Mouse (Mus musculus) midbrain, embryonic 11.5 days (tissue): ENCODE measurements around the gene Gabpb1. TPM values are rescaled to one million over a fixed set of nuclear protein-coding genes. Genes with fewer than 3 reads are reported as not detected.
A peak's percentile ranks its signal among the peaks of the same experiment; 100 is the strongest.

ENCODE experiments used
- ATAC-seq: fragments of 200-750 bp; cut with Nextera tagmentation; 2 replicates; pipeline ENCODE4 v1.8.0; 2017; ENCODE audit warnings: moderate TSS enrichment, moderate library complexity; ENCODE audit not compliant: low FRiP score
- DNase-seq: peaks from one replicate; pipeline ENCODE4 v3.0.0; 2015; ENCODE audit warnings: low spot score; ENCODE audit errors: missing footprints
- H3K27ac ChIP-seq: fragments of 300-500 bp; sonication (generic); 2 replicates; pipeline ENCODE4 v1.5.1; 2014; ENCODE audit warnings: low read depth, low read length
- H3K27me3 ChIP-seq: fragments of 300-500 bp; sonication (generic); 2 replicates; pipeline ENCODE4 v1.6.1; 2014; ENCODE audit warnings: mild to moderate bottlenecking, low read length, moderate library complexity, mixed read lengths; ENCODE audit not compliant: control insufficient read depth, insufficient read depth
- H3K36me3 ChIP-seq: fragments of 300-500 bp; sonication (generic); 2 replicates; pipeline ENCODE4 v1.6.1; 2014; ENCODE audit warnings: mild to moderate bottlenecking, low read length, moderate library complexity, mixed read lengths; ENCODE audit not compliant: control insufficient read depth, insufficient read depth
- H3K4me1 ChIP-seq: fragments of 300-500 bp; sonication (generic); 2 replicates; pipeline ENCODE4 v1.6.1; 2014; ENCODE audit warnings: low read length; ENCODE audit not compliant: control insufficient read depth, insufficient read depth
- H3K4me2 ChIP-seq: fragments of 300-500 bp; sonication (generic); 2 replicates; pipeline ENCODE4 v1.6.1; 2014; ENCODE audit warnings: mild to moderate bottlenecking, moderate library complexity
- H3K4me3 ChIP-seq: fragments of 300-500 bp; sonication (generic); 2 replicates; pipeline ENCODE4 v1.5.1; 2014; ENCODE audit warnings: low read depth, low read length
- H3K9ac ChIP-seq: fragments of 300-500 bp; sonication (generic); 2 replicates; pipeline ENCODE4 v1.6.1; 2014; ENCODE audit warnings: low read length
- H3K9me3 ChIP-seq: fragments of 300-500 bp; sonication (generic); 2 replicates; pipeline ENCODE4 v1.6.1; 2016; ENCODE audit warnings: low read length; ENCODE audit not compliant: control insufficient read depth
- WGBS: fragments of 180-500 bp; shearing (Covaris S2); extraction: QIAGEN DNeasy Blood & Tissue Kit; methylation state at CpG from one replicate; pipeline ENCODE4 v1.1.7; 2014; 5-methylcytosine and 5-hydroxymethylcytosine counted together
- polyA plus RNA-seq: library from polyadenylated mRNA; unstranded; fragments of >200 nt; fragmentation: Nextera tagmentation; extraction: Ambion mirVana; gene quantifications from 2 replicates; pipeline ENCODE4 v1.2.1, GENCODE M21; 2014

The Gabpb1 gene
- polyA plus RNA-seq, 1 experiment from 2014 or later = 88.4 TPM

GRCm38 (mm10) chr2:126600533-126600932, 75.6 kb downstream of the Gabpb1 start:
- no peaks in the 10 kb centered on the region for H3K36me3 ChIP-seq
- H3K4me3 ChIP-seq = no peak overlapping the region
- ATAC-seq (no peak), DNase-seq (no peak)
- H3K4me2 ChIP-seq = no peak overlapping the region
- H3K27ac ChIP-seq = no peak overlapping the region
- H3K9me3 ChIP-seq = no peaks in the 10 kb centered on the region
- no peaks in the 10 kb centered on the region for H3K4me1 ChIP-seq
- no peaks in the 10 kb centered on the region for H3K27me3 ChIP-seq
- 85% methylated on average over 14 of the region's 14 CpGs for WGBS
- H3K9ac ChIP-seq = no peak overlapping the region

GRCm38 (mm10) chr2:126599005-126599404, 77.1 kb downstream of the Gabpb1 start:
- Histone ChIP-seq H3K4me3 (no peak overlapping the region), H3K27ac (no peak overlapping the region), H3K9ac (no peak overlapping the region), H3K9me3 (no peaks in the 10 kb centered on the region), H3K27me3 (no peaks in the 10 kb centered on the region), H3K4me2 (no peak overlapping the region), H3K36me3 (no peaks in the 10 kb centered on the region), H3K4me1 (no peaks in the 10 kb centered on the region)
- DNase-seq (no peak), ATAC-seq (peak; percentile 19; the same call in 1 of the 2 replicates)
- 17% methylated on average over 3 of the region's 3 CpGs for WGBS

- no peak overlapping the region for H3K27ac ChIP-seq
- H3K27me3 ChIP-seq = no peaks in the 10 kb centered on the region
- no peak overlapping the region for H3K9ac ChIP-seq
- no peak overlapping the region for H3K4me2 ChIP-seq
- no peaks in the 10 kb centered on the region for H3K4me1 ChIP-seq
- ATAC-seq (no peak), DNase-seq (no peak)
- H3K36me3 ChIP-seq = no peaks in the 10 kb centered on the region
- H3K9me3 ChIP-seq = no peaks in the 10 kb centered on the region
- no peak overlapping the region for H3K4me3 ChIP-seq
- whole genome bisulfite sequencing = 52% methylated on average over 2 of the region's 2 CpGs
Observed at GRCm38 (mm10) chr2:126598359-126598758, 77.8 kb downstream of the Gabpb1 start.

GRCm38 (mm10) chr2:126597279-126598241, 78.6 kb downstream of the Gabpb1 start:
- Histone ChIP-seq H3K4me1 (no peaks in the 10 kb centered on the region), H3K27me3 (no peaks in the 10 kb centered on the region), H3K9ac (no peak overlapping the region), H3K4me2 (no peak overlapping the region), H3K9me3 (no peaks in the 10 kb centered on the region), H3K36me3 (no peaks in the 10 kb centered on the region), H3K27ac (no peak overlapping the region), H3K4me3 (no peak overlapping the region)
- ATAC-seq (no peak), DNase-seq (no peak)
- WGBS = 80% methylated on average over 20 of the region's 20 CpGs

- H3K27ac ChIP-seq = no peak overlapping the region
- no peak overlapping the region for H3K9ac ChIP-seq
- 89% methylated on average over 7 of the region's 7 CpGs for WGBS
- no peak overlapping the region for H3K4me2 ChIP-seq
- no peaks in the 10 kb centered on the region for H3K27me3 ChIP-seq
- DNase-seq (no peak), ATAC-seq (no peak)
- no peaks in the 10 kb centered on the region for H3K9me3 ChIP-seq
- H3K4me1 ChIP-seq = no peaks in the 10 kb centered on the region
- no peaks in the 10 kb centered on the region for H3K36me3 ChIP-seq
- H3K4me3 ChIP-seq = no peak overlapping the region
Observed at GRCm38 (mm10) chr2:126596347-126597072, 79.6 kb downstream of the Gabpb1 start.

DNA sequence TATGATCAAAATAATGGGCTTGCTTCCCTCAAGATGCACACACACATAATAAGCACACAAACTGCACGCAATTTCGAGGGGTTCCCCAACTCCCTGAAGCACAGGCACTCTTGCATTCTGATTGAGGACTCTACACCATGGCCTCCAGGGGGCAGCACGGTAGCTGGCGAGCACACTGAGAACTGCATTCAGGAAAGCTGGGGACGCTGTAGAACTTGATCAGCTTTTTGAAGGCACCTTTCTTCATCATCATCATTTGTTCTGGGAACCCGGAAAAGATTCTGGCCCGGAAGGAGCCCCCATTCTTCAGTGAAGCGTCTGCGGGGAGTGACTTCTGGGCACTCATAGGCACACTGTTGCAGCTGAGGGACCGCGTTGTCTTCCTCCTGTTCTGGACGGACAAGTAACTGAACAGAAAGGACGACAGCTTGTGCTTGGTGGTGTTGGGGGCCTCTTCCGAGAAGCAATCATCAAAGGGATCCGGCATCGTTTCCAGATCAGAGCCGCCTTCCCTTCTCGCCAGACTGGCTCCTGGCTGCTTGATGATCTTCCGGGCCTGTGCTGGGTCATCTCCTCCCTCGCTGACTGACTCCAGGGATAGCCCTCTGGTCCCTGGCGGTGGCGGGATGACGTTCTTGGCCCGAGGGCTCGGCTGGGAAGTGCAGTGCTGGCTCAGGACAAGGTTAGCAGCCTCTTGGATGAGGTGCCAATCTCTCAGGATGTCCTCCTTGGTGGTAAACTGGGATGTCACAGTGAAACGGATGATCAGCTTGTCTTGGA, 82.1 kb downstream of the Gabpb1 start:
- no peak overlapping the region for H3K27ac ChIP-seq
- H3K4me2 ChIP-seq = peak overlapping the region; percentile 46
- H3K27me3 ChIP-seq = no peaks in the 10 kb centered on the region
- ATAC-seq (peak; percentile 46; the same call in 1 of the 2 replicates), DNase-seq (peak; percentile 91)
- H3K4me1 ChIP-seq = no peaks in the 10 kb centered on the region
- no peaks in the 10 kb centered on the region for H3K36me3 ChIP-seq
- H3K9me3 ChIP-seq = no peaks in the 10 kb centered on the region
- H3K9ac ChIP-seq = peak overlapping the region; percentile 29; the same call in 1 of the 2 replicates
- whole genome bisulfite sequencing = 36% methylated on average over 26 of the region's 26 CpGs
- H3K4me3 ChIP-seq = peak overlapping the region; percentile 25

GRCm38 (mm10) chr2:126591304-126591703, 84.8 kb downstream of the Gabpb1 start:
- H3K9me3 ChIP-seq = no peaks in the 10 kb centered on the region
- WGBS = 87% methylated on average over 4 of the region's 4 CpGs
- no peaks in the 10 kb centered on the region for H3K36me3 ChIP-seq
- H3K4me1 ChIP-seq = no peaks in the 10 kb centered on the region
- no peak for ATAC-seq
- no peak for DNase-seq
- no peak overlapping the region for H3K4me2 ChIP-seq
- H3K4me3 ChIP-seq = no peak overlapping the region
- H3K27ac ChIP-seq = no peak overlapping the region
- H3K9ac ChIP-seq = no peak overlapping the region
- H3K27me3 ChIP-seq = no peaks in the 10 kb centered on the region

GRCm38 (mm10) chr2:126587468-126587867, 88.7 kb downstream of the Gabpb1 start:
- DNase-seq = no peak
- H3K4me2 ChIP-seq = no peak overlapping the region
- no peaks in the 10 kb centered on the region for H3K36me3 ChIP-seq
- no peak for ATAC-seq
- no peak overlapping the region for H3K27ac ChIP-seq
- WGBS = 91% methylated on average over 3 of the region's 3 CpGs
- no peak overlapping the region for H3K4me3 ChIP-seq
- no peaks in the 10 kb centered on the region for H3K4me1 ChIP-seq
- no peak overlapping the region for H3K9ac ChIP-seq
- H3K9me3 ChIP-seq = no peaks in the 10 kb centered on the region
- H3K27me3 ChIP-seq = no peaks in the 10 kb centered on the region
